Mouse (Mus musculus): ENCODE results near the gene Alppl2. TPM values are rescaled to one million over a fixed set of nuclear protein-coding genes. Genes with fewer than 3 reads are reported as not detected.

Gene Alppl2
- polyA plus RNA-seq (2016; fragmentation: Nextera tagmentation; extraction: Ambion mirVana) = 0.14 TPM in 1 of 2 replicates, not detected in the other

- Histone ChIP-seq H3K27ac (no peak within 1 kb of the TSS), H3K9ac (no peak within 1 kb of the TSS; the same call in 1 of the 2 replicates), H3K4me1 (no peaks in the 10 kb centered on the region), H3K4me2 (no peak within 1 kb of the TSS), H3K4me3 (no peak within 1 kb of the TSS), H3K9me3 (replicated peaks) (no peaks in the 10 kb centered on the region), H3K36me3 (no peaks in the 10 kb centered on the region), H3K27me3 (replicated peaks) (no peaks in the 10 kb centered on the region)
- WGBS (ENCODE audit: insufficient replicate concordance) = 58% methylated on average over 4 of the region's 4 CpGs
- ATAC-seq = no peak
Measured at GRCm38 (mm10) chr1:87089828-87090227, at the start of gene Alppl2. TSS of gene Alppl2 (minus strand) at chr1:87089928.

GRCm38 (mm10) chr1:87131803-87132202, 42.1 kb upstream of the Alppl2 start:
- H3K27me3 ChIP-seq (replicated peaks) = peaks cover 26% of the 10 kb centered on the region
- H3K9me3 ChIP-seq (replicated peaks) = no peaks in the 10 kb centered on the region
- no peaks in the 10 kb centered on the region for H3K4me1 ChIP-seq
- no peak overlapping the region for H3K27ac ChIP-seq
- H3K9ac ChIP-seq = no peak overlapping the region
- ATAC-seq = no peak
- WGBS (ENCODE audit: insufficient replicate concordance) = 72% methylated on average over 4 of the region's 4 CpGs
- no peak overlapping the region for H3K4me2 ChIP-seq
- H3K36me3 ChIP-seq = no peaks in the 10 kb centered on the region
- H3K4me3 ChIP-seq = no peak overlapping the region

- Histone ChIP-seq H3K4me2 (no peak overlapping the region), H3K27me3 (replicated peaks) (peaks cover 46% of the 10 kb centered on the region), H3K9me3 (replicated peaks) (no peaks in the 10 kb centered on the region), H3K9ac (no peak overlapping the region), H3K27ac (no peak overlapping the region), H3K4me1 (no peaks in the 10 kb centered on the region), H3K36me3 (no peaks in the 10 kb centered on the region), H3K4me3 (no peak overlapping the region)
- 13% methylated on average over 42 of the region's 43 CpGs for WGBS (ENCODE audit: insufficient replicate concordance)
- ATAC-seq = no peak
Measured at GRCm38 (mm10) chr1:87127206-87128030, 37.7 kb upstream of the Alppl2 start.

DNA sequence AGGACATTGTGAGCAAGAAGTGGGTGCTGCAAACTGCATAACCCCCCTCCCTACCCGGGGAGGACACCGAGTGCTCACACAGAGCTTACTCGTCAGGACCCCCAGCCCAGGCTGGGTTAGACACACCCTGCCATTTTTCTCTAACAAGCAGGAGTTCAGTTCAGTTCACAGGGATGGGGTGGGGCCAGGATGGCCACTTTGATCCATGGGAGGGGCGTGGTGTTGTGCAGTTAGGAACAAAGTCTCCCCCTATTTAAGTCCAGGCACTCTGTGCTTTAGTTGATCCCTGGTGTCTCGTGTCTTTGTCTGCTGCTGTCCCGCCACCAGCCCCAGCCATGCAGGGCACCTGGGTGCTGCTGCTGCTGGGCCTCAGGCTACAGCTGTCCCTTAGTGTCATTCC, 34.9 kb upstream of the Alppl2 start, which contains the start of gene Akp3:
Akp3 (plus strand) TSS at position 301 of the 400 bp plus-strand sequence.
- H3K4me1 ChIP-seq = no peaks in the 10 kb centered on the region
- no peak for ATAC-seq
- H3K9ac ChIP-seq = no peak within 1 kb of the TSS
- no peaks in the 10 kb centered on the region for H3K36me3 ChIP-seq
- no peak within 1 kb of the TSS for H3K27ac ChIP-seq
- no peak within 1 kb of the TSS for H3K4me2 ChIP-seq
- 63% methylated on average over 6 of the region's 6 CpGs for WGBS (ENCODE audit: insufficient replicate concordance)
- peaks cover 54% of the 10 kb centered on the region for H3K27me3 ChIP-seq (replicated peaks)
- no peaks in the 10 kb centered on the region for H3K9me3 ChIP-seq (replicated peaks)
- no peak within 1 kb of the TSS for H3K4me3 ChIP-seq

- Histone ChIP-seq H3K9me3 (replicated peaks) (no peaks in the 10 kb centered on the region), H3K4me3 (no peak overlapping the region), H3K27me3 (replicated peaks) (peaks cover 11% of the 10 kb centered on the region; the same call in 1 of the 2 replicates), H3K27ac (no peak overlapping the region), H3K4me1 (no peaks in the 10 kb centered on the region), H3K9ac (no peak overlapping the region), H3K4me2 (no peak overlapping the region), H3K36me3 (no peaks in the 10 kb centered on the region)
- 48% methylated on average over 1 of the region's 1 CpGs for WGBS (ENCODE audit: insufficient replicate concordance)
- ATAC-seq = no peak
Measured at GRCm38 (mm10) chr1:87114784-87115183, 25.1 kb upstream of the Alppl2 start.

DNA sequence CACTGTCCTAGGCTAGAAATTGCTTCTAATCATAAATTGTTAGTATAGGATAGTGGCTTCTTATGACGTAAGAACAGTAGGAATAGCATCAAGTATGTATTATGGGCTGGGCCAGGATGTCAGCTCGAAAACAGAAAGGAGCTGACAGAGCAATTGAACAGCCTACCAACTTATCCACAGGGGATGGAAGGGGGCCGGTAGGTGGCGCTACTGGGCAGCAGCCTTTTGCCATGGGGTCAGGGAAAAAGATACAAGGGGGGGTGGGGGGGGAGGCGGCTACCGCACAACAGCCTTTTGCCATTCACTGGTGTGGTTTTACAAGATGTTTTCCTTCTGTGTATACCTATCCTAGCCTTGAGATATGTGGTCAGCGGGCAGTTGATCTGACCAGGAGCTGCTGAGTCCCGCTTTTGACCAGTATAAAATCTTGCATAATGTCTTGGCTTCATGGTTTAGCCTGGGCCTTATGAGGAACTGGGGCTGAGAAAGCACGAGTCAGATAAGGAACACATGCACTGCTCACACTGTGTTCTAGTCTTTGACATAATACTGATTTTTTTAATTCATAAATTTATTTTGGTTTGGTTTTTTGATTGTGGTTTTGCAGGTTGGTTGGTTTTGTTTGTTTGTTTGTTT, 22.1 kb upstream of the Alppl2 start:
- Histone ChIP-seq H3K4me3 (no peak overlapping the region), H3K4me2 (no peak overlapping the region), H3K27ac (no peak overlapping the region), H3K36me3 (no peaks in the 10 kb centered on the region), H3K9me3 (replicated peaks) (no peaks in the 10 kb centered on the region), H3K4me1 (no peaks in the 10 kb centered on the region), H3K27me3 (replicated peaks) (0 out of 2 replicates have a peak, but pooled peaks cover 1% of the 10 kb centered on the region), H3K9ac (no peak overlapping the region)
- ATAC-seq = no peak
- WGBS (ENCODE audit: insufficient replicate concordance) = 21% methylated on average over 9 of the region's 9 CpGs

DNA sequence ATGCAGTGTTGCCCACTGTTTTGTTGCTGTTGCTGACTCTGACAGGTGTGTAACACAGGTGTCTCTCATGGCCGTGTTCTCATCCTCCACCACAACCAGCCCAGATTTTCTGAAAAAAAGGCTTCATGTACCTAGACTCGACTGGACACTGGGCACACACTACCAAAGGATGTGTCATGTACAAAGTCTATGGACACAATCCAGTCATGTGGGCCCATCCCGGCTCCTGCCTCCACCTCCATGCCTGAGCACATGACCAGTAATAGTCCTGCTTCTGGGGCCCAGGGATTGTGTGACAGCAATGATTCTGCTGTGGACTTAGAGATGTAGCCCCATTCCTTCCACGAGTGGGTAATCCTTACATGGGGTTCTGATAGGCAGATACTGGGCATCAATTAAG, 18.8 kb upstream of the Alppl2 start:
- no peaks in the 10 kb centered on the region for H3K4me1 ChIP-seq
- no peak overlapping the region for H3K4me3 ChIP-seq
- H3K9ac ChIP-seq = no peak overlapping the region
- H3K27me3 ChIP-seq (replicated peaks) = no peaks in the 10 kb centered on the region; the same call in 1 of the 2 replicates
- H3K36me3 ChIP-seq = no peaks in the 10 kb centered on the region
- no peak overlapping the region for H3K27ac ChIP-seq
- H3K4me2 ChIP-seq = no peak overlapping the region
- H3K9me3 ChIP-seq (replicated peaks) = no peaks in the 10 kb centered on the region
- ATAC-seq = no peak
- 74% methylated on average over 4 of the region's 4 CpGs for WGBS (ENCODE audit: insufficient replicate concordance)

DNA sequence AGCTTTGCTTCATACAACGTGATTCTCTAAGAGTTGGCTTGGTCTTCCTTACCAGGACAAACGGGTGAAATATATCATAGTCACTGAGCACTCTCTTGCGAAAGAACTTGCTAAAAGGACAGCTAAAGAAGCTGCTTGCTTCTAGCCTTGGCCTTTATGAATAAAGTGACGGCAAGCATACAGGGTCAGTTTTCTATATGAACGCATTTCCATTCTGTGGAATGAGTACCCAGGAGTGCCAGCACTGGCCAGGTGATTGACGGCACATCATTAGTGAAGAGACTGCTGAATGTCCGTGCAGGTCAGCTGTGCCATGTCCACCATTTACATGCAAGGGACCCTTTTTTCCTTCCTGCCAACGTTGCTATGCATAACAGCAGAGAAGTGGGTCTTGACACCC, 16.8 kb upstream of the Alppl2 start:
- Histone ChIP-seq H3K9me3 (replicated peaks) (no peaks in the 10 kb centered on the region), H3K4me3 (no peak overlapping the region), H3K27ac (no peak overlapping the region), H3K36me3 (no peaks in the 10 kb centered on the region), H3K9ac (no peak overlapping the region), H3K27me3 (replicated peaks) (no peaks in the 10 kb centered on the region; the same call in 1 of the 2 replicates), H3K4me2 (no peak overlapping the region), H3K4me1 (0 out of 2 replicates have a peak, but pooled peaks cover 5% of the 10 kb centered on the region)
- no peak for ATAC-seq
- WGBS (ENCODE audit: insufficient replicate concordance) = 65% methylated on average over 8 of the region's 8 CpGs

GRCm38 (mm10) chr1:87103936-87104335, 14.2 kb upstream of the Alppl2 start:
- Histone ChIP-seq H3K27ac (no peak overlapping the region), H3K27me3 (replicated peaks) (peaks cover 7% of the 10 kb centered on the region), H3K4me1 (0 out of 2 replicates have a peak, but pooled peaks cover 5% of the 10 kb centered on the region), H3K4me2 (no peak overlapping the region), H3K9ac (no peak overlapping the region), H3K4me3 (no peak overlapping the region), H3K9me3 (replicated peaks) (no peaks in the 10 kb centered on the region), H3K36me3 (no peaks in the 10 kb centered on the region)
- no peak for ATAC-seq
- WGBS (ENCODE audit: insufficient replicate concordance) = 81% methylated on average over 1 of the region's 1 CpGs

DNA sequence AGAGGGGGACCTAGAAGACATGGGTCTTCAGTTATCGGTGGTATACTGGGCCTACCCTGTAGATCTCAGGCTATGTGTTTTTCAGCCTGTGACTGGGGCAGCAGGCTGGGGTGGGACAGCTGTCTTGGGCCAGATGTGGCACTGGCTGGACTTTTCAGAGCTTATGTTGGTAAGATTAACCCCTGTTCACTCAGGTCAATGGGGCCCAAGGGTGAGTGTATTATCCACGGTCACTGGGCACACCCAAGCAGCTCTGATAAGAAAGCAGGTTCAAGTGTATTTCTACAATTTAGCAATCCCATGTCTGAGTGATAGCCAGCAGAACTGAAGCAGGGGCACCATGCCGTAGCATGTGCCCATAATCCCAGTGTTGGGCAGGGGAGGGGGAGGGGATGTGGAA, 12.4 kb upstream of the Alppl2 start:
- 0 out of 2 replicates have a peak, but pooled peaks cover 5% of the 10 kb centered on the region for H3K4me1 ChIP-seq
- no peak for ATAC-seq

GRCm38 (mm10) chr1:87101411-87101810, 11.7 kb upstream of the Alppl2 start, which contains the start of gene Alpi:
TSS of gene Alpi (minus strand) at chr1:87101606.
- no peaks in the 10 kb centered on the region for H3K36me3 ChIP-seq
- H3K4me3 ChIP-seq = no peak within 1 kb of the TSS
- no peak within 1 kb of the TSS for H3K4me2 ChIP-seq
- peaks cover 6% of the 10 kb centered on the region; the same call in 1 of the 2 replicates for H3K4me1 ChIP-seq
- H3K27me3 ChIP-seq (replicated peaks) = peaks cover 16% of the 10 kb centered on the region
- no peak within 1 kb of the TSS for H3K27ac ChIP-seq
- WGBS (ENCODE audit: insufficient replicate concordance) = 80% methylated on average over 1 of the region's 1 CpGs
- no peak for ATAC-seq
- H3K9ac ChIP-seq = no peak within 1 kb of the TSS
- no peaks in the 10 kb centered on the region for H3K9me3 ChIP-seq (replicated peaks)

More for the DNA sequence above, 12.4 kb upstream of the Alppl2 start:
- no peak overlapping the region for H3K9ac ChIP-seq
- H3K4me2 ChIP-seq = no peak overlapping the region
- no peak overlapping the region for H3K27ac ChIP-seq
- WGBS (ENCODE audit: insufficient replicate concordance) = 51% methylated on average over 3 of the region's 3 CpGs
- no peaks in the 10 kb centered on the region for H3K9me3 ChIP-seq (replicated peaks)
- no peaks in the 10 kb centered on the region for H3K36me3 ChIP-seq
- no peak overlapping the region for H3K4me3 ChIP-seq
- H3K27me3 ChIP-seq (replicated peaks) = peaks cover 16% of the 10 kb centered on the region

Measured in liver, embryonic 12.5 days (tissue).